Mouse (Mus musculus): ENCODE data around the gene Zfhx3.

GRCm38 (mm10) chr8:107942752-107943510 lies 487 bp downstream of the Zfhx3 start:
- no peak for TF ChIP-seq CTCF (IDR thresholded peaks at IDR 0.05; ENCODE audit: low read depth, low read length)
- no peak for TF ChIP-seq POLR2A (IDR thresholded peaks at IDR 0.05; ENCODE audit: borderline replicate concordance, low read depth, low read length)
